Mouse (Mus musculus): Measurements from ENCODE around the gene Srd5a1.

DNA sequence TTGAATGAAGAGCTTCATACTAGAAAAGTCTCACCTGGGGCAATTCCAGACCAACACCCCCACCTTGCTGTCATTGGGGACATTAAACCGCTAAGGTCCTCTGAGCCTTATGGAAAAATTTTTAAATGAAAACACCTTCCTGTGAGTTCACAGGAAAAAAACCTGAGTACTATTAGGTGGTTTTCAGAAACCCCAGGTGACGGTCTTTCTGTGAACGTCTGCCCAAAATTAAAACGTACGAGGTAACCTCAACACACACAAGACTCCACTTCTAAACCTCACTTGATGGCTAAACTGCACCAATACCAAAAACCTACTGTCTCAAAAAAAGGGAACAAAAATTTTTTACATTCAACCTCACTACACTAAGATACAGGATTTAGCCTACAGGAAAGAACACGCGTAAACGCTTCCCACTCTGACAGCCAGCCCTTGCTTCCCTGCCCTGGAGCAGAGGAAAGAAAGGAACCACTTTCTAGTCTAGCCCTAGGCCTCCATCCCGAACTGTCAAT, 78.3 kb downstream of the Srd5a1 start:
- no peak for TF ChIP-seq MEF2A (IDR thresholded peaks at IDR 0.05; ENCODE audit: extremely low read depth, insufficient replicate concordance, low read depth, low read length, poor library complexity, severe bottlenecking)
- TF ChIP-seq SIN3A (IDR thresholded peaks at IDR 0.05; ENCODE audit: low read length), result peak; percentile 43
- TF ChIP-seq EP300 (IDR thresholded peaks at IDR 0.05; ENCODE audit: low read depth in 1 of 2, low read length in 2 of 2), result no peak
- no peak for TF ChIP-seq USF1 (IDR thresholded peaks at IDR 0.05; ENCODE audit: low read depth, low read length)
- no peak for TF ChIP-seq USF2 (IDR thresholded peaks at IDR 0.05; ENCODE audit: borderline replicate concordance in 1 of 2, insufficient read depth in 1 of 2, low read depth in 1 of 2, low read length in 2 of 2)
- no peak for TF ChIP-seq CTCF (IDR thresholded peaks at IDR 0.05 in 2 of 3, conservative IDR thresholded peaks at IDR 0.05 in 1 of 3; ENCODE audit: control insufficient read depth in 1 of 3, insufficient read depth in 1 of 3, low read depth in 2 of 3, low read length in 3 of 3, poor library complexity in 1 of 3, severe bottlenecking in 1 of 3)
- peak; percentile 45 for TF ChIP-seq MXI1 (IDR thresholded peaks at IDR 0.05; ENCODE audit: low read depth, low read length)
